Mouse (Mus musculus): ENCODE results near the gene Gm9970.

Gm9970 gene

GRCm38 (mm10) chr5:31194486-31195485 lies 46.2 kb downstream of the Gm9970 start:
- DNase-seq = no peak

GRCm38 (mm10) chr5:31193631-31194281 lies 47.3 kb downstream of the Gm9970 start:
- no peak for DNase-seq

DNA sequence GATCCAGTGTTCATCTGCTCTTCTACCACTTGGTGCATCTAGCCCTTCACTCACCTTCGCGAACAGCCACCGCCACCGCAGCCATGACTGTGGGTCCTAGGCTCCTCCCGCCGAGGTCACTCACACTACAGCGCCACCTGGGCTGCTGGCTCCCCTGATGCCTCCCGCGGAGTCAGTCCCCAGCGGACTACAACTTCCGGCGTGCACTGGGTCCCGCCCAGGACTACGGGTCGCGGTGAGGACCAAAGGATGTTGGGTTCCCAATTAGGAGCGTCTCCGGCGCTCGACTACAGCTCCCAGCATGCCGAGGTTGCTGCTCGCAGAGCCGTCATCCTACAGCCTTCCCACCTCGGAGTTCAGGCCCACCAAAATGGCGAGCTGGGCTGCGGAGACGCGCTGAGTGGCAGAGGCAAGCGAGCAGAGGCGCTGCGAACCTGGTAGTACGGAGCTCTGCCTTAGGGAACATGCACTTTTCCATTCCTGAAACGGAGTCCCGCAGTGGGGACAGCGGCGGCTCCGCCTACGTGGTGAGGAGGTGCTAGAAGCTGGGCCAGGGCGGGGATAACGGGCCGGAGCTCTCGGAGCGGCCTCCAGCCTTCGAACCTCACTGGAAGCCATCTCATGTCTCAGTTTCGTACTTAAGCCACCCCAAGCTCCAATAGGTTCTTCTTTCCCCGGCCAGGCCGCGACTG lies 47.9 kb downstream of the Gm9970 start, which contains the start of the genes Snx17 and Eif2b4:
Gene Snx17 (plus strand): TSS at position 289 of the 692 bp plus-strand sequence.
Gene Eif2b4 (minus strand): TSS at position 492 of the 692 bp plus-strand sequence.
- peak; percentile 99 for DNase-seq

- DNase-seq = no peak
Observed at GRCm38 (mm10) chr5:31192045-31192938, 48.7 kb downstream of the Gm9970 start.

Data from kidney, postnatal 14 days (tissue).